Mouse (Mus musculus) kidney, embryonic 14.5 days (tissue): ENCODE data around the gene Creld1. TPM values are rescaled to one million over a fixed set of nuclear protein-coding genes. Genes with fewer than 3 reads are reported as not detected.

ENCODE experiments used
- ATAC-seq: fragments of 200-750 bp; cut with Nextera tagmentation; 2 replicates; pipeline ENCODE4 v1.8.0; 2017; ENCODE audit warnings: moderate number of reproducible peaks, mild to moderate bottlenecking, moderate TSS enrichment, moderate library complexity; ENCODE audit not compliant: low FRiP score, low TSS enrichment
- H3K27ac ChIP-seq: fragments of 300-500 bp; sonication (generic); 2 replicates; pipeline ENCODE4 v1.5.1; 2014; ENCODE audit warnings: low read depth, mild to moderate bottlenecking, low read length, moderate library complexity, mixed read lengths
- H3K27me3 ChIP-seq: fragments of 300-500 bp; sonication (generic); 2 replicates; pipeline ENCODE4 v1.6.1; 2014; ENCODE audit warnings: mild to moderate bottlenecking, low read length; ENCODE audit not compliant: control insufficient read depth, insufficient read depth
- H3K36me3 ChIP-seq: fragments of 300-500 bp; sonication (generic); 2 replicates; pipeline ENCODE4 v1.6.1; 2014; ENCODE audit warnings: low read length, mixed read lengths; ENCODE audit not compliant: control insufficient read depth, insufficient read depth
- H3K4me1 ChIP-seq: fragments of 300-500 bp; sonication (generic); 2 replicates; pipeline ENCODE4 v1.6.1; 2014; ENCODE audit warnings: low read length, mixed read lengths; ENCODE audit not compliant: control insufficient read depth, insufficient read depth
- H3K4me2 ChIP-seq: fragments of 300-500 bp; sonication (generic); replicated peaks from 2 replicates; pipeline ENCODE4 v1.6.1; 2014; ENCODE audit warnings: low read depth, mild to moderate bottlenecking, low read length
- H3K4me3 ChIP-seq: fragments of 300-500 bp; sonication (generic); 2 replicates; pipeline ENCODE4 v1.5.1; 2014; ENCODE audit warnings: mild to moderate bottlenecking, low read length
- H3K9ac ChIP-seq: fragments of 300-500 bp; sonication (generic); 2 replicates; pipeline ENCODE4 v1.6.1; 2014; ENCODE audit warnings: low read depth, mild to moderate bottlenecking, low read length, moderate library complexity
- H3K9me3 ChIP-seq: fragments of 300-500 bp; sonication (generic); 2 replicates; pipeline ENCODE4 v1.6.1; 2016; ENCODE audit warnings: low read length; ENCODE audit not compliant: control insufficient read depth
- whole genome bisulfite sequencing: fragments of 180-500 bp; shearing (Covaris S2); extraction: QIAGEN DNeasy Blood & Tissue Kit; methylation state at CpG from one replicate; pipeline ENCODE4 v1.1.7; 2014; 5-methylcytosine and 5-hydroxymethylcytosine counted together
- polyA plus RNA-seq: library from polyadenylated mRNA; unstranded; fragments of >200 nt; fragmentation: Nextera tagmentation; extraction: Ambion mirVana; gene quantifications from 2 replicates; pipeline ENCODE4 v1.2.1, GENCODE M21; 2014

The Creld1 gene
- 22.9 and 25.4 TPM in 2 replicates for polyA plus RNA-seq

DNA sequence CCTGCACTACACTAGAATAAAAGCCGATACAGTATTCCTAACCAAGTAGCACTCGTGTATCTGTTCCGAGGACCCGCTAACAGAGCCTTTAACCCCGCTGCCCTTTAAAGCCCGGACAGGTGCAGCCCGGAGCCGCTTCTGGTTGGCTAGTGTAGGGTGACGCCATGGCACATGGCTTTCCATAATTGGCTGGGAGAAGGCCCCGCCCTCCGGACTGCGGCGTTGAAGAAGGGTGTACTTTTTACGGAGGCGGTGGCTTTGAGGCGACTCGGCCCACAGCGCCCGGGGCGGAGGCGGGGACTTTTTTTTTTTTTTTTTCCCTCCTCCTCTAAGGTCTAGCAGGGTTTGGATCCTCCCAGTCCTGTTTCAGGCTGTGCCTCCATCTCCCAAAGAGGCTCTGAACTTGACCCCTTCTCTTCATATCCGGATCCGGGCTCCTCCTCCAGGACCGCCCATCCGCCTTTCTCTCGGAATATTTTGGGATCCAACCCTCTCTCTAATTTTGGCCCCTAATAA, at the start of gene Creld1:
Gene Creld1, plus strand, starts transcription at position 198 of the 516 bp plus-strand sequence.
- H3K4me2 ChIP-seq, result peak within 1 kb of the TSS; percentile 69
- peaks cover 4% of the 10 kb centered on the region; the same call in 1 of the 2 replicates for H3K4me1 ChIP-seq
- H3K9me3 ChIP-seq, result no peaks in the 10 kb centered on the region
- peak within 1 kb of the TSS; percentile 51 for H3K4me3 ChIP-seq
- peak; percentile 95 for ATAC-seq
- H3K27ac ChIP-seq, result peak within 1 kb of the TSS; percentile 82
- under 1% methylated on average over 26 of the region's 26 CpGs for WGBS
- no peaks in the 10 kb centered on the region for H3K36me3 ChIP-seq
- peak within 1 kb of the TSS; percentile 67 for H3K9ac ChIP-seq
- peaks cover 11% of the 10 kb centered on the region; the same call in 1 of the 2 replicates for H3K27me3 ChIP-seq

DNA sequence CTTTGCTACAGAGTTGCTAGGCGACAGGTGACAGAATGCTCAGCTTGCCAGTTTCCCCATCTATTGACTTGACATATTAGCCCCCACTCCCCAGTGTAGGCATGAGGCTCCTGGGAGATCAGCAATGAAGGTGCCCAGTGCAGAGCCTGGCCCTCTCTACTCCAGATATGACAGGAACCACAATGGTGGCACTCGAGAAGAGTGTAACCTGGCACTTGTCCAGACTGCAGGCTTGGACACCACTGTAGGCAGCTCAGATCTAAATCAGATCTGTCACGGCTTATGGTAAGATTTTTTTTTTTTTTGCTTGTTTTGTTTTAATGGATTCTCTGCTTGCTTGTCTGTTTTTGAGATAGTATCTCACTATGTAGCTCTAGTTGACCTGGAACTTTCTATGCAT, 49.4 kb upstream of the Creld1 start:
- Histone ChIP-seq H3K4me3 (no peak overlapping the region), H3K4me1 (0 out of 2 replicates have a peak, but pooled peaks cover 3% of the 10 kb centered on the region), H3K27ac (no peak overlapping the region), H3K36me3 (no peaks in the 10 kb centered on the region), H3K27me3 (no peaks in the 10 kb centered on the region), H3K4me2 (no peak overlapping the region), H3K9ac (no peak overlapping the region), H3K9me3 (no peaks in the 10 kb centered on the region)
- WGBS, result 67% methylated on average over 3 of the region's 3 CpGs
- no peak for ATAC-seq

DNA sequence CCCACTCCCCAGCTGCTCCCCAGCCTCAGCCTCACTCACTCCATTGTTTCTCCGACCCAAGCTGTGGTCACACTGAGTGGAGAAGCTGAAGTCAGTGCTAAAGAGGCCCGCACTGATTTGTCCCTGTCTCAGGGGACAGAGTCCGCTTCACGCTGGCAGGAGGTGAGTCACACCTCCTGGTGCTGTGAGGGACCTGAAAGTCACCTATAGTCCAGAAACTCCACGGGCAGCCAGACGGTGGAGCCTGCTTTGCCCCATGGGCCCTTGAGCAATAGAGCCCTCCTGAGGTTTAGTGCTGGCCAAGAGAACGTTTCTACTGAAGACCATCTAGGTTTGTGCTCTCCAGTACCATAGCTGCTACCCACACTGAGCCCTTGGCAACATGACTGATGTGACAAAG, 48.4 kb upstream of the Creld1 start:
- H3K4me1 ChIP-seq, result 0 out of 2 replicates have a peak, but pooled peaks cover 3% of the 10 kb centered on the region
- no peaks in the 10 kb centered on the region for H3K27me3 ChIP-seq
- WGBS, result 76% methylated on average over 7 of the region's 7 CpGs
- H3K4me2 ChIP-seq, result no peak overlapping the region
- no peak overlapping the region for H3K27ac ChIP-seq
- no peak for ATAC-seq
- no peaks in the 10 kb centered on the region for H3K36me3 ChIP-seq
- no peak overlapping the region for H3K4me3 ChIP-seq
- H3K9me3 ChIP-seq, result no peaks in the 10 kb centered on the region
- H3K9ac ChIP-seq, result no peak overlapping the region

DNA sequence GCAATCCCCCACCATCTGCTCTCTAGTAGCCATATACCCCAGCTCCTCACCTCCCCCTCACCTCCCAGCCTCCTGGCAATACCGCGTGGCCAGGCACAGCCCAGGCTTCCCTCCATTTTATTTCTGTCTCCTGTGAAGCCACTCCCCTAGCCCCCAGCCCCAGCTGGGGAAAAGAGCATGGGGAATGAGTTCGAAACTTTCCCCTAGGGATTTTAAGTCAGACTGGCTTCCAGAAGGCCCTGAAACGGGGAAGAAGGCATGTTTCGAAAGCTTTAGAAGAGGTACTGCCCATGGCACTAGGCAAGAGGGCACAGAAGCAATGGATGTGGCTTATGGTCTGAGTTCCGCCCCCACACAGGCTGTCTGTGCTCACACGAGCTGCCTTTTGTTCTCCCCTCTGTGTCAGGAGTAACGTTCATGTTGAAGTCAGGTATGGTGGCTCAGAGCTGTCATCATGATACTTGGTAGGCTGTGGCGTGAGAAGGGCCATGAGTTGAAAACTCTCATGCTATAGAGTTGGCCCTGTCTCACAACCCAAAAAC, 47.4 kb upstream of the Creld1 start, which contains the start of gene Cidec:
Gene Cidec, minus strand, starts transcription at position 97 of the 542 bp plus-strand sequence.
- Histone ChIP-seq H3K9ac (no peak within 1 kb of the TSS), H3K9me3 (no peaks in the 10 kb centered on the region)
- no peak for ATAC-seq

DNA sequence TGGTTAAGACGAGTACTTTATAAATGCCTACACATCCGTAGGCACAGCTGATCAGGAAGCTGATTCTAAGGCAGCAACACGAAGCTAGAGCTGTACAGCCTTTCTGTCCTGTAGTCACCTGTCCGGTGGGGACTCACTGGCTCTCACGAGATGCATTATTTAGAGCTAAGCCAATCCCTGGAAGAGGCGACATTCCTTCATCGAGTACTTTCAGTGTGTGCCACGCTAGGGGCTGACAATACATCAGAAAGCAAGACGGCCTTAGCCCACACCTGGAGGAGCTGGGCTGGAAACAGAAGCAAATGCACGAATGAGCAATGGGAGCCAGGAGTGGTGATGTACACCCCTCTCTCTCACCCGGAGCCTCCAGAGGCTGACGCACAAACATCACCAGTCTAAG, 46.0 kb upstream of the Creld1 start:
- Histone ChIP-seq H3K27ac (no peak overlapping the region), H3K9me3 (no peaks in the 10 kb centered on the region), H3K4me3 (no peak overlapping the region), H3K4me2 (no peak overlapping the region), H3K9ac (no peak overlapping the region), H3K36me3 (no peaks in the 10 kb centered on the region), H3K27me3 (no peaks in the 10 kb centered on the region), H3K4me1 (0 out of 2 replicates have a peak, but pooled peaks cover under 1% of the 10 kb centered on the region)
- ATAC-seq, result no peak
- 76% methylated on average over 12 of the region's 12 CpGs for WGBS

More for the DNA sequence above, 47.4 kb upstream of the Creld1 start, which contains the start of gene Cidec:
- 72% methylated on average over 9 of the region's 9 CpGs for WGBS
- Histone ChIP-seq H3K36me3 (no peaks in the 10 kb centered on the region), H3K4me3 (no peak within 1 kb of the TSS), H3K27me3 (no peaks in the 10 kb centered on the region), H3K4me2 (no peak within 1 kb of the TSS), H3K4me1 (0 out of 2 replicates have a peak, but pooled peaks cover 3% of the 10 kb centered on the region), H3K27ac (no peak within 1 kb of the TSS)

DNA sequence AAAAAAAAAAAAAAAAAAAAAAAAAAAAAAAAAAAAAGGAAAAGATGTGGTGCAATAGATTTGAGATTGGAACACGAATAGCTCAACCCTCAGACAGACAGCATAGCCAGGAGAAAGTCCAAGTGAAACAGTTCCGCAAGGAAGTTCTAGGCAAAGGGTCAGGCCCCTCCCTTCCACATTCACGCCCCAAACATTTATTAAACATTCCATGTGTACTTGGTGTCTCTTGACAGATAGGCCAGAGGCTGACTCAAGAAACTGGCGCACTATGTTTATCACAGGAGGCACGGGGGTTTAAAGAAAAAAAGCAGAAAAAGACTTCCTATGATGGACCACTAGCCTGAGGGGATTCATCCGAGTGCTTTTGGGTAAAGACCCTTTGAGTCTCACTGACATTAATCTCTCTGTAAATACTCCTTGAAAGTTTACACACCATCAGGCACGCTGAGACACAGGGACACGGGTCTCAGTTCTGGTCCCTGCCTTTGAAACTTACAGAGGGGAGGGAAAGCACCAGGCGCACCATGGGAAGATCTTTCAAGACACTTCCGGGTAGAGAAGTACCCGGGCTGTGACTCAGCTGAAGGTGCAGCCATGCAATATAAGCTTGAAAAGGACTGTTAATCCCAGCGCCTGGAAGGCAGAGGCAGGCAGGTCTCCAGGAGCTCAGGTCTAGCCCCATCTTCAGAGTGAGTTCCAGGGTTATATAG, 44.2 kb upstream of the Creld1 start:
- Histone ChIP-seq H3K4me1 (peaks cover 6% of the 10 kb centered on the region; the same call in 1 of the 2 replicates), H3K4me2 (no peak overlapping the region), H3K36me3 (no peaks in the 10 kb centered on the region), H3K27me3 (no peaks in the 10 kb centered on the region), H3K9me3 (no peaks in the 10 kb centered on the region), H3K4me3 (no peak overlapping the region), H3K9ac (no peak overlapping the region), H3K27ac (no peak overlapping the region)
- no peak for ATAC-seq
- 64% methylated on average over 12 of the region's 12 CpGs for WGBS

DNA sequence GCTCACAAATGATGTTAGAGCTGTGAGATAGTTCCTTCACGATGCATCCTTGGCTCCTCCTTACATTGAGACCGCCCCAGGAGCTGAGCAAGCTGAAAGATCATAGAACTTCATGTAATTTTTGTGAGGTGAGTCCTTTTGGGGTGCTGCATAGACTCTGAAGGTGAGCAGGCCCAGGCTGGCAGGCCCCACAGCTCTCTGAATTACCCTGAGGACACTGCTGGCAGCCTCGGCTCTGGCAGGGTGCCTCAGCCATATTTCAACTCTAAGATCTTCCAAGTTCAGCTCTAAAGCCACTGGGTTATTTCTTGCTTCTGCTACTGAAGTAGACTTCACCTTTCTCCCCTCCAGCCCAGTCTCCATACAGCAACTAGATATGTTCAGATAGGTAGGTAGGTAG, 42.4 kb upstream of the Creld1 start:
- 84% methylated on average over 3 of the region's 3 CpGs for WGBS
- no peak for ATAC-seq
- no peak overlapping the region for H3K9ac ChIP-seq
- H3K27me3 ChIP-seq, result no peaks in the 10 kb centered on the region
- H3K4me3 ChIP-seq, result no peak overlapping the region
- H3K27ac ChIP-seq, result no peak overlapping the region
- no peaks in the 10 kb centered on the region for H3K9me3 ChIP-seq
- peaks cover 6% of the 10 kb centered on the region; the same call in 1 of the 2 replicates for H3K4me1 ChIP-seq
- H3K4me2 ChIP-seq, result no peak overlapping the region
- peaks cover 4% of the 10 kb centered on the region; the same call in 1 of the 2 replicates for H3K36me3 ChIP-seq

DNA sequence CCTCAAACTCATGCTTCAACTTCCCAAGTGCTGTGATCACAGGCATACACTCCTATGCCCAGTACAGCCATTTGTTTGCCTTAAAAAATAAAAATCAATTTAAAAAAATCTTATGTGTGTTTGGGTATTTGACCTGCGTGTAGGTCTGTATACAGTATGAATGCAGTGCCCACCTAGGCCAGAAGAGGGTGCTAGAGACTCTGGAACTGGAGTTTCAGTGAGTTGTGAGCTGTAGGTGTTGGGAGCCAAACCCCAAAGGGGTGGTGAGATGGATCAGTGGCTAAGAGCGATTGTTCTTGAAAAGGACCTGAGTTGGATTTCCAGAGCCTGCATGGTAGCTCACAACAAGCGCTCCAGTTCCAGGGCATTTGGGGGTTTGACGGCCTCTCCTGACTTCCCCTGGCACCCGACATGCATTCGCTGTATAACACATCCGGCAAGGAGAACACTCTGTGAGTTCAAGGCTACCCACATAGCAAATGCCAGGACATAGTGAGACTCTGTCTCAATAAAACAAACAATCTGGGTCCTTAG, 41.9 kb upstream of the Creld1 start:
- Histone ChIP-seq H3K9me3 (no peaks in the 10 kb centered on the region), H3K4me2 (no peak overlapping the region), H3K4me1 (peaks cover 6% of the 10 kb centered on the region; the same call in 1 of the 2 replicates), H3K27ac (no peak overlapping the region), H3K36me3 (peaks cover 6% of the 10 kb centered on the region; the same call in 1 of the 2 replicates), H3K4me3 (no peak overlapping the region), H3K27me3 (no peaks in the 10 kb centered on the region), H3K9ac (no peak overlapping the region)
- 57% methylated on average over 7 of the region's 7 CpGs for WGBS
- no peak for ATAC-seq
